Mouse (Mus musculus) right cerebral cortex, postnatal 4 days (tissue): ENCODE measurements at regions not wholly inside any gene's neighbourhood (a gene's known extent, or its start where the extent isn't known, plus 50 kb on each side); places are given as distances from the start of the nearest gene placed in this dataset.

Experiments used
- DNase-seq: peaks from one replicate; pipeline ENCODE4 v3.0.0-alpha.2; 2022

- DNase-seq, result no peak
These were observed 62.9 kb downstream of the Arrdc3 start for GRCm38 (mm10) chr13:80946034-80946433.

- no peak for DNase-seq
These were observed 64.5 kb downstream of the Arrdc3 start for GRCm38 (mm10) chr13:80947705-80948104.

- no peak for DNase-seq
These were observed 66.0 kb downstream of the Arrdc3 start for GRCm38 (mm10) chr13:80949133-80949697.

GRCm38 (mm10) chr13:80950239-80950638 lies 67.1 kb downstream of the Arrdc3 start:
- no peak for DNase-seq

- DNase-seq, result no peak
These were observed 67.6 kb downstream of the Arrdc3 start for GRCm38 (mm10) chr13:80950803-80951202.

- no peak for DNase-seq
These were observed 68.1 kb downstream of the Arrdc3 start for GRCm38 (mm10) chr13:80951327-80951726.

- DNase-seq, result no peak
These were observed 69.7 kb downstream of the Arrdc3 start for GRCm38 (mm10) chr13:80952851-80953250.

- no peak for DNase-seq
These were observed 71.0 kb downstream of the Arrdc3 start for GRCm38 (mm10) chr13:80954059-80954645.

GRCm38 (mm10) chr13:80956966-80957365 lies 73.8 kb downstream of the Arrdc3 start:
- no peak for DNase-seq

GRCm38 (mm10) chr13:80957419-80958139 lies 74.4 kb downstream of the Arrdc3 start:
- no peak for DNase-seq

- DNase-seq, result no peak
These were observed 76.6 kb downstream of the Arrdc3 start for GRCm38 (mm10) chr13:80959763-80960162.

GRCm38 (mm10) chr13:80961985-80962617 lies 78.9 kb downstream of the Arrdc3 start:
- no peak for DNase-seq

- DNase-seq, result peak; percentile 67
These were observed 79.8 kb downstream of the Arrdc3 start for GRCm38 (mm10) chr13:80962789-80963590.

- peak; percentile 25 for DNase-seq
These were observed 80.4 kb downstream of the Arrdc3 start for GRCm38 (mm10) chr13:80963591-80963940.

GRCm38 (mm10) chr13:80971664-80972063 lies 88.5 kb downstream of the Arrdc3 start:
- DNase-seq, result no peak

GRCm38 (mm10) chr13:80974424-80974823 lies 91.2 kb downstream of the Arrdc3 start:
- no peak for DNase-seq

GRCm38 (mm10) chr13:80977266-80977665 lies 94.1 kb downstream of the Arrdc3 start:
- no peak for DNase-seq

- DNase-seq, result no peak
These were observed 98.0 kb downstream of the Arrdc3 start for GRCm38 (mm10) chr13:80981201-80981600.

- DNase-seq, result no peak
These were observed 103.5 kb downstream of the Arrdc3 start for GRCm38 (mm10) chr13:80986657-80987056.

GRCm38 (mm10) chr13:80989756-80990155 lies 106.6 kb downstream of the Arrdc3 start:
- DNase-seq, result no peak

GRCm38 (mm10) chr13:80992342-80992741 lies 109.2 kb downstream of the Arrdc3 start:
- no peak for DNase-seq

- DNase-seq, result no peak
These were observed 125.9 kb downstream of the Arrdc3 start for GRCm38 (mm10) chr13:81008864-81009766.
